Mouse (Mus musculus) midbrain, embryonic 10.5 days (tissue): ENCODE results near the gene Pck1. TPM values are rescaled to one million over a fixed set of nuclear protein-coding genes. Genes with fewer than 3 reads are reported as not detected.
A peak's percentile ranks its signal among the peaks of the same experiment; 100 is the strongest.
"Not testable (repeated sequence)": the region's sequence is repeated elsewhere in the genome, so short reads cannot be mapped to it uniquely, and the experiment has no call there.

ENCODE experiments used
- DNase-seq: peaks from one replicate; pipeline ENCODE4 v3.0.0-alpha.2; 2017; ENCODE audit warnings: low spot score
- H3K27ac ChIP-seq: fragments of 300-500 bp; sonication (generic); replicated peaks from 2 replicates; pipeline ENCODE4 v1.5.1; 2016; ENCODE audit warnings: mild to moderate bottlenecking
- H3K27me3 ChIP-seq: fragments of 300-500 bp; sonication (generic); 2 replicates; pipeline ENCODE4 v1.6.1; 2016; ENCODE audit warnings: low read depth, mild to moderate bottlenecking; ENCODE audit not compliant: poor library complexity, severe bottlenecking
- H3K36me3 ChIP-seq: fragments of 300-500 bp; sonication (generic); 2 replicates; pipeline ENCODE4 v1.6.1; 2016; ENCODE audit warnings: mild to moderate bottlenecking, moderate library complexity
- H3K4me1 ChIP-seq: fragments of 300-500 bp; sonication (generic); 2 replicates; pipeline ENCODE4 v1.6.1; 2016
- H3K4me3 ChIP-seq: fragments of 300-500 bp; sonication (generic); 2 replicates; pipeline ENCODE4 v1.5.1; 2016; ENCODE audit warnings: mild to moderate bottlenecking, moderate library complexity
- H3K9me3 ChIP-seq: fragments of 300-500 bp; sonication (generic); replicated peaks from 2 replicates; pipeline ENCODE4 v1.6.1; 2016; ENCODE audit warnings: mild to moderate bottlenecking
- WGBS: fragments of 180-500 bp; shearing (Covaris S2); methylation state at CpG from one replicate; pipeline ENCODE4 v1.1.7; 2016; 5-methylcytosine and 5-hydroxymethylcytosine counted together
- polyA plus RNA-seq: library from polyadenylated mRNA; unstranded; fragments of >200 nt; fragmentation: Nextera tagmentation; extraction: Ambion mirVana; gene quantifications from 2 replicates; pipeline ENCODE4 v1.2.1, GENCODE M21; 2016

Gene Pck1
- not detected in 2 replicates for polyA plus RNA-seq

GRCm38 (mm10) chr2:173152436-173153151, at the start of gene Pck1:
TSS of gene Pck1 (plus strand) at chr2:173153048.
- Histone ChIP-seq H3K9me3 (no peaks in the 10 kb centered on the region), H3K27ac (no peak within 1 kb of the TSS), H3K27me3 (no peaks in the 10 kb centered on the region), H3K36me3 (no peaks in the 10 kb centered on the region), H3K4me1 (no peaks in the 10 kb centered on the region), H3K4me3 (no peak within 1 kb of the TSS)
- WGBS = 90% methylated on average over 13 of the region's 13 CpGs
- no peak for DNase-seq

- H3K4me3 ChIP-seq = no peak overlapping the region
- no peak overlapping the region for H3K27ac ChIP-seq
- no peaks in the 10 kb centered on the region for H3K36me3 ChIP-seq
- WGBS = 89% methylated on average over 9 of the region's 9 CpGs
- no peaks in the 10 kb centered on the region for H3K4me1 ChIP-seq
- H3K27me3 ChIP-seq = peaks cover 8% of the 10 kb centered on the region
- no peak for DNase-seq
- no peaks in the 10 kb centered on the region for H3K9me3 ChIP-seq
Observed at GRCm38 (mm10) chr2:173106409-173106808, 46.4 kb upstream of the Pck1 start.

GRCm38 (mm10) chr2:173106889-173107785, 45.7 kb upstream of the Pck1 start:
- H3K4me3 ChIP-seq = no peak overlapping the region
- peak; percentile 60 for DNase-seq
- no peak overlapping the region for H3K27ac ChIP-seq
- no peaks in the 10 kb centered on the region for H3K9me3 ChIP-seq
- no peaks in the 10 kb centered on the region for H3K4me1 ChIP-seq
- no peaks in the 10 kb centered on the region for H3K36me3 ChIP-seq
- 16% methylated on average over 14 of the region's 14 CpGs for WGBS
- H3K27me3 ChIP-seq = peaks cover 3% of the 10 kb centered on the region

- no peak for DNase-seq
- WGBS = 91% methylated on average over 6 of the region's 6 CpGs
Observed at GRCm38 (mm10) chr2:173108509-173109190, 44.2 kb upstream of the Pck1 start.

GRCm38 (mm10) chr2:173109510-173109909, 43.3 kb upstream of the Pck1 start:
- Histone ChIP-seq H3K4me3 (no peak overlapping the region), H3K36me3 (no peaks in the 10 kb centered on the region), H3K27me3 (peaks cover 3% of the 10 kb centered on the region), H3K27ac (no peak overlapping the region), H3K9me3 (0 out of 2 replicates have a peak, but pooled peaks cover 3% of the 10 kb centered on the region), H3K4me1 (no peaks in the 10 kb centered on the region)
- DNase-seq = no peak
- 96% methylated on average over 7 of the region's 7 CpGs for WGBS

More at GRCm38 (mm10) chr2:173108509-173109190, 44.2 kb upstream of the Pck1 start:
- H3K36me3 ChIP-seq = no peaks in the 10 kb centered on the region
- 0 out of 2 replicates have a peak, but pooled peaks cover under 1% of the 10 kb centered on the region for H3K9me3 ChIP-seq
- no peak overlapping the region for H3K4me3 ChIP-seq
- no peak overlapping the region for H3K27ac ChIP-seq
- H3K27me3 ChIP-seq = peaks cover 3% of the 10 kb centered on the region
- no peaks in the 10 kb centered on the region for H3K4me1 ChIP-seq

- WGBS = 91% methylated on average over 9 of the region's 9 CpGs
- H3K27ac ChIP-seq = no peak overlapping the region
Observed at GRCm38 (mm10) chr2:173110571-173110970, 42.3 kb upstream of the Pck1 start.

GRCm38 (mm10) chr2:173113796-173114195, 39.1 kb upstream of the Pck1 start:
- H3K36me3 ChIP-seq, H3K4me3 ChIP-seq, H3K9me3 ChIP-seq, H3K27ac ChIP-seq, DNase-seq, H3K4me1 ChIP-seq, H3K27me3 ChIP-seq: not testable (repeated sequence)
- WGBS = 63% methylated on average over 3 of the region's 3 CpGs

More at GRCm38 (mm10) chr2:173110571-173110970, 42.3 kb upstream of the Pck1 start:
- Histone ChIP-seq H3K4me1 (no peaks in the 10 kb centered on the region), H3K36me3 (no peaks in the 10 kb centered on the region), H3K9me3 (0 out of 2 replicates have a peak, but pooled peaks cover 3% of the 10 kb centered on the region), H3K27me3 (peaks cover 3% of the 10 kb centered on the region), H3K4me3 (no peak overlapping the region)
- no peak for DNase-seq

GRCm38 (mm10) chr2:173119023-173119944, 33.6 kb upstream of the Pck1 start, which contains the start of gene Ctcfl:
TSS of gene Ctcfl (minus strand) at chr2:173119525.
- H3K4me1 ChIP-seq = peaks cover 9% of the 10 kb centered on the region
- H3K9me3 ChIP-seq = no peaks in the 10 kb centered on the region
- H3K36me3 ChIP-seq = no peaks in the 10 kb centered on the region
- WGBS = 89% methylated on average over 35 of the region's 35 CpGs
- DNase-seq = no peak
- H3K27ac ChIP-seq = 0 out of 2 replicates have a peak within 1 kb of the TSS, but pooled peaks have one; percentile 13
- no peak within 1 kb of the TSS for H3K4me3 ChIP-seq
- no peaks in the 10 kb centered on the region; the same call in 1 of the 2 replicates for H3K27me3 ChIP-seq

- not testable (repeated sequence) for H3K27ac ChIP-seq, H3K9me3 ChIP-seq, H3K4me3 ChIP-seq, H3K27me3 ChIP-seq, H3K4me1 ChIP-seq, H3K36me3 ChIP-seq, DNase-seq
- 76% methylated on average over 4 of the region's 4 CpGs for WGBS
Observed at GRCm38 (mm10) chr2:173120117-173120516, 32.7 kb upstream of the Pck1 start.

GRCm38 (mm10) chr2:173124022-173124735, 28.7 kb upstream of the Pck1 start:
- no peak for DNase-seq
- Histone ChIP-seq H3K36me3 (no peaks in the 10 kb centered on the region), H3K27ac (no peak overlapping the region), H3K27me3 (no peaks in the 10 kb centered on the region), H3K4me3 (no peak overlapping the region), H3K9me3 (no peaks in the 10 kb centered on the region), H3K4me1 (no peaks in the 10 kb centered on the region)
- 86% methylated on average over 7 of the region's 7 CpGs for WGBS

GRCm38 (mm10) chr2:173126386-173126785, 26.5 kb upstream of the Pck1 start:
- DNase-seq = no peak
- Histone ChIP-seq H3K27ac (no peak overlapping the region), H3K27me3 (no peaks in the 10 kb centered on the region), H3K9me3 (no peaks in the 10 kb centered on the region), H3K36me3 (no peaks in the 10 kb centered on the region), H3K4me1 (no peaks in the 10 kb centered on the region), H3K4me3 (no peak overlapping the region)
- 86% methylated on average over 4 of the region's 4 CpGs for WGBS
